Mouse (Mus musculus) heart, embryonic 11.5 days (tissue): ENCODE data around the gene Acaca. TPM values are rescaled to one million over a fixed set of nuclear protein-coding genes. Genes with fewer than 3 reads are reported as not detected.

ENCODE experiments used
- ATAC-seq: fragments of 200-750 bp; cut with Nextera tagmentation; replicated peaks from 2 replicates; pipeline ENCODE4 v1.8.0; 2017; ENCODE audit warnings: moderate library complexity; ENCODE audit not compliant: insufficient number of reproducible peaks, low FRiP score, low TSS enrichment
- H3K27ac ChIP-seq: fragments of 300-500 bp; sonication (generic); 2 replicates; pipeline ENCODE4 v1.5.1; 2014; ENCODE audit warnings: mild to moderate bottlenecking, low read depth, low read length
- H3K27me3 ChIP-seq: fragments of 300-500 bp; sonication (generic); 2 replicates; pipeline ENCODE4 v1.6.1; 2014; ENCODE audit warnings: mild to moderate bottlenecking, low read length, mixed read lengths; ENCODE audit not compliant: control insufficient read depth, insufficient read depth
- H3K36me3 ChIP-seq: fragments of 300-500 bp; sonication (generic); 2 replicates; pipeline ENCODE4 v1.6.1; 2014; ENCODE audit warnings: mild to moderate bottlenecking, low read length, moderate library complexity, mixed read lengths; ENCODE audit not compliant: control insufficient read depth, insufficient read depth
- H3K4me1 ChIP-seq: fragments of 300-500 bp; sonication (generic); 2 replicates; pipeline ENCODE4 v1.6.1; 2014; ENCODE audit warnings: low read length; ENCODE audit not compliant: control insufficient read depth, insufficient read depth
- H3K4me2 ChIP-seq: fragments of 300-500 bp; sonication (generic); 2 replicates; pipeline ENCODE4 v1.6.1; 2014; ENCODE audit warnings: mild to moderate bottlenecking, moderate library complexity
- H3K4me3 ChIP-seq: fragments of 300-500 bp; sonication (generic); 2 replicates; pipeline ENCODE4 v1.5.1; 2014; ENCODE audit warnings: low read depth, low read length
- H3K9ac ChIP-seq: fragments of 300-500 bp; sonication (generic); 2 replicates; pipeline ENCODE4 v1.6.1; 2014; ENCODE audit warnings: mild to moderate bottlenecking, low read depth, low read length, moderate library complexity
- H3K9me3 ChIP-seq: fragments of 300-500 bp; sonication (generic); replicated peaks from 2 replicates; pipeline ENCODE4 v1.6.1; 2016; ENCODE audit warnings: low read length; ENCODE audit not compliant: control insufficient read depth
- WGBS: fragments of 180-500 bp; shearing (Covaris S2); extraction: QIAGEN DNeasy Blood & Tissue Kit; methylation state at CpG from one replicate; pipeline ENCODE4 v1.1.7; 2014; ENCODE audit not compliant: insufficient replicate concordance; 5-methylcytosine and 5-hydroxymethylcytosine counted together
- polyA plus RNA-seq: library from polyadenylated mRNA; unstranded; fragments of >200 nt; fragmentation: Nextera tagmentation; extraction: Ambion mirVana; gene quantifications from 2 replicates; pipeline ENCODE4 v1.2.1, GENCODE M21; 2014

The Acaca gene
- polyA plus RNA-seq, 1 experiment from 2014 or later = 12.1 TPM

GRCm38 (mm10) chr11:84347766-84348165, 218.3 kb downstream of the Acaca start:
- H3K27me3 ChIP-seq = no peaks in the 10 kb centered on the region
- no peaks in the 10 kb centered on the region for H3K36me3 ChIP-seq
- H3K27ac ChIP-seq = no peak overlapping the region
- no peak for ATAC-seq
- H3K4me3 ChIP-seq = no peak overlapping the region
- no peak overlapping the region for H3K9ac ChIP-seq
- 91% methylated on average over 2 of the region's 2 CpGs for WGBS
- no peak overlapping the region for H3K4me2 ChIP-seq
- H3K9me3 ChIP-seq = no peaks in the 10 kb centered on the region
- H3K4me1 ChIP-seq = peaks cover 8% of the 10 kb centered on the region; the same call in 1 of the 2 replicates

- ATAC-seq = no peak
- peaks cover 8% of the 10 kb centered on the region; the same call in 1 of the 2 replicates for H3K4me1 ChIP-seq
- H3K36me3 ChIP-seq = no peaks in the 10 kb centered on the region
- H3K4me3 ChIP-seq = no peak overlapping the region
- 84% methylated on average over 16 of the region's 16 CpGs for WGBS
- no peak overlapping the region for H3K9ac ChIP-seq
- no peaks in the 10 kb centered on the region for H3K27me3 ChIP-seq
- no peak overlapping the region for H3K27ac ChIP-seq
- no peaks in the 10 kb centered on the region for H3K9me3 ChIP-seq
- H3K4me2 ChIP-seq = no peak overlapping the region
These were observed 219.7 kb downstream of the Acaca start for GRCm38 (mm10) chr11:84348843-84349825.

- no peaks in the 10 kb centered on the region for H3K27me3 ChIP-seq
- H3K4me3 ChIP-seq = no peak overlapping the region
- 45% methylated on average over 1 of the region's 1 CpGs for WGBS
- no peak overlapping the region for H3K27ac ChIP-seq
- no peaks in the 10 kb centered on the region for H3K36me3 ChIP-seq
- 0 out of 2 replicates have a peak, but pooled peaks cover 4% of the 10 kb centered on the region for H3K4me1 ChIP-seq
- no peak overlapping the region for H3K4me2 ChIP-seq
- no peak overlapping the region for H3K9ac ChIP-seq
- ATAC-seq = no peak
- no peaks in the 10 kb centered on the region for H3K9me3 ChIP-seq
These were observed 221.7 kb downstream of the Acaca start for GRCm38 (mm10) chr11:84351150-84351549.

GRCm38 (mm10) chr11:84353058-84353726, 223.7 kb downstream of the Acaca start:
- H3K9ac ChIP-seq = no peak overlapping the region
- WGBS = 78% methylated on average over 7 of the region's 7 CpGs
- no peak overlapping the region for H3K27ac ChIP-seq
- ATAC-seq = no peak
- H3K4me1 ChIP-seq = 0 out of 2 replicates have a peak, but pooled peaks cover 4% of the 10 kb centered on the region
- no peaks in the 10 kb centered on the region for H3K36me3 ChIP-seq
- H3K9me3 ChIP-seq = no peaks in the 10 kb centered on the region
- H3K4me3 ChIP-seq = no peak overlapping the region
- H3K27me3 ChIP-seq = no peaks in the 10 kb centered on the region
- no peak overlapping the region for H3K4me2 ChIP-seq

- no peaks in the 10 kb centered on the region for H3K36me3 ChIP-seq
- H3K27me3 ChIP-seq = no peaks in the 10 kb centered on the region
- 80% methylated on average over 3 of the region's 3 CpGs for WGBS
- no peaks in the 10 kb centered on the region for H3K9me3 ChIP-seq
- no peaks in the 10 kb centered on the region for H3K4me1 ChIP-seq
- H3K9ac ChIP-seq = no peak overlapping the region
- no peak overlapping the region for H3K4me2 ChIP-seq
- ATAC-seq = no peak
- H3K4me3 ChIP-seq = no peak overlapping the region
- H3K27ac ChIP-seq = no peak overlapping the region
These were observed 227.8 kb downstream of the Acaca start for GRCm38 (mm10) chr11:84357304-84357703.

- WGBS = 66% methylated on average over 2 of the region's 2 CpGs
- ATAC-seq = no peak
- no peaks in the 10 kb centered on the region for H3K27me3 ChIP-seq
These were observed 228.3 kb downstream of the Acaca start for GRCm38 (mm10) chr11:84357771-84358170.

GRCm38 (mm10) chr11:84361551-84361950, 232.1 kb downstream of the Acaca start:
- 95% methylated on average over 5 of the region's 5 CpGs for WGBS
- ATAC-seq = no peak

More at GRCm38 (mm10) chr11:84357771-84358170, 228.3 kb downstream of the Acaca start:
- Histone ChIP-seq H3K27ac (no peak overlapping the region), H3K36me3 (no peaks in the 10 kb centered on the region), H3K4me2 (no peak overlapping the region), H3K4me1 (no peaks in the 10 kb centered on the region), H3K4me3 (no peak overlapping the region), H3K9ac (no peak overlapping the region), H3K9me3 (no peaks in the 10 kb centered on the region)

GRCm38 (mm10) chr11:84362633-84363243, 233.3 kb downstream of the Acaca start:
- WGBS = 58% methylated on average over 6 of the region's 6 CpGs
- no peaks in the 10 kb centered on the region for H3K9me3 ChIP-seq
- H3K36me3 ChIP-seq = no peaks in the 10 kb centered on the region

More at GRCm38 (mm10) chr11:84361551-84361950, 232.1 kb downstream of the Acaca start:
- Histone ChIP-seq H3K9me3 (no peaks in the 10 kb centered on the region), H3K27me3 (no peaks in the 10 kb centered on the region), H3K4me3 (no peak overlapping the region), H3K4me2 (no peak overlapping the region), H3K36me3 (no peaks in the 10 kb centered on the region), H3K9ac (no peak overlapping the region), H3K4me1 (no peaks in the 10 kb centered on the region), H3K27ac (no peak overlapping the region)

More at GRCm38 (mm10) chr11:84362633-84363243, 233.3 kb downstream of the Acaca start:
- Histone ChIP-seq H3K4me1 (no peaks in the 10 kb centered on the region), H3K4me2 (no peak overlapping the region), H3K4me3 (no peak overlapping the region), H3K27ac (no peak overlapping the region), H3K27me3 (no peaks in the 10 kb centered on the region), H3K9ac (no peak overlapping the region)
- ATAC-seq = no peak
